Mouse (Mus musculus) mouse embryonic stem cell (cell line): ENCODE measurements around the gene Slc25a19.
"Not testable (repeated sequence)": the region's sequence is repeated elsewhere in the genome, so short reads cannot be mapped to it uniquely, and the experiment has no call there.

Source experiments
- in situ Hi-C, 2 experiments: fragments of 300-500 bp; cut with MboI; formaldehyde crosslinking; loops; 1 replicate in 1 of 2; 3 replicates in 1 of 2; pipeline ENCODE4 v1.14.3; 2019 to 2020; ENCODE audit warnings: low sequenced_read_pairs in 2 of 2, low pct_unique_long_range_greater_than_20kb in 1 of 2, mixed read lengths in 1 of 2; ENCODE audit not compliant: unreplicated experiment in 1 of 2

The Slc25a19 gene

GRCm38 (mm10) chr11:115627705-115628464 is at the start of gene Slc25a19:
Gene Slc25a19 (minus strand): TSS chr11:115628295.
- in situ Hi-C loops, result no loop called here

- in situ Hi-C loops, result no loop called here
Observed at GRCm38 (mm10) chr11:115677511-115677910, 49.4 kb upstream of the Slc25a19 start.

GRCm38 (mm10) chr11:115676738-115677137 is 48.6 kb upstream of the Slc25a19 start:
- in situ Hi-C loops, result no loop called here

DNA sequence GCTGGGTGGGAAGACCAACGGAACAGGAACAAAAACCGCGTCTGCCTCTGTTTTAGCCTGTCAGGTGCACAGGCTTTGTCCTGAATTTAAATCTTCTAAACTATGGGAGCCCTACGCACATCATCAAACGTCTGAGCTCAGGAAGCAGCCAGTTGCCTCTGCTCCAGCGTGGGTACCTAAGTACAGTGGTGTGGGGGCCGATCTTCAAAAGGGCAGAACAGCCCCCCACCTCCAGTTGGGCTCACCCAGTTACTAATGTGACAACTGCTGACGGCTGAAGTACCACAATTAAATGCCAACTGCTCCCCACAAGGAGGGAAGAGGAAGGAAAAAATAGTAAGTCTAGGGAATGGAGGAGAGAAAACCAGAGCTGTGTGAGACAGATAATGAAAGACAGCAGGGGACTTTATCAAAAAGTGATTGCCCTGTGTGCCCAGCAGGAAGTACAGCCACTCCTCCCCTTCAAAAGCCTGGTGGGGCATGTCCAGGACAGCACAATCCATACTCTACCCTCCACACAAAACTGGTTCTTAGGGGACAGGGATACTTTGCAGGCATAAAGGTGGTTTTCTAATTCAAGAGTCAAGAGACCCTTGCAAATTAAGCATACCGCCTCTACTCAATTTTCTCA is 46.3 kb upstream of the Slc25a19 start:
- in situ Hi-C loops, result no loop called here

- in situ Hi-C loops, result no loop called here
Observed at GRCm38 (mm10) chr11:115673471-115674234, 45.6 kb upstream of the Slc25a19 start.

DNA sequence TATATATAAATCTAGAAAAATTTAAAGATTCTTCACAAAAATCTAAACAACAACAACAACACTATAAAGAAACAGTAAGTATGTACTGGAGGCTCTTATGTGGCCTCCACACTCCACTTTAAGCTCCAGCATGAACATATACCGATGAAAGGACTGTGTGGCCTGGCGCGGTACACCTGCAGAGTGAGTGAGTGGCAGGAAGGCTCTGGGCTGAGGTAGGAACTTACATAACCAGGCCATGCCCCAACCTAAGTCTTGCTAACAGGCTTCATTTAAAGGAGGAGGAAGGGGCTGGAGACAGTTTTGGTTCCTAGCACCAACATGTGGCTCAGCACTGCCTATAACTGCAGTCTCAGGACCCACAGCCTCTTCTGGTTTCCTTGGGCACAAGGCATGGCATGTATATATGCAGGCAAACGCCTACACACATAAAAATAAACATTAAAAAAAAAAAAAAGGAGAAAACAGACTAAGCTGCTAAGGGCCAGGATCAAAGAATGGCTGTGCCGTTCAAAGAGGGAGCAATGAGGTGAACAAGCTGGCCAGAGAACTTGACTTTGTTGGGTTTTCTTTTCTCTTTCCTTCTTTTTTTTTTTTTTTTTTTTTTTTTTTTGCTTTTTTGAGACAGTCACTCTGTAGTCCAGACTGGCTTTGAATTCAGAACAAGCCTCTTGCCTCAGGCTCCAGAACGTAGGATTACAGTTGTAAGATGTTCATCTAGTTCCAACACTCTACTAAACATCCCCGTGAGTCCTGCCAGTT is 44.3 kb upstream of the Slc25a19 start:
- in situ Hi-C loops, result no loop called here

DNA sequence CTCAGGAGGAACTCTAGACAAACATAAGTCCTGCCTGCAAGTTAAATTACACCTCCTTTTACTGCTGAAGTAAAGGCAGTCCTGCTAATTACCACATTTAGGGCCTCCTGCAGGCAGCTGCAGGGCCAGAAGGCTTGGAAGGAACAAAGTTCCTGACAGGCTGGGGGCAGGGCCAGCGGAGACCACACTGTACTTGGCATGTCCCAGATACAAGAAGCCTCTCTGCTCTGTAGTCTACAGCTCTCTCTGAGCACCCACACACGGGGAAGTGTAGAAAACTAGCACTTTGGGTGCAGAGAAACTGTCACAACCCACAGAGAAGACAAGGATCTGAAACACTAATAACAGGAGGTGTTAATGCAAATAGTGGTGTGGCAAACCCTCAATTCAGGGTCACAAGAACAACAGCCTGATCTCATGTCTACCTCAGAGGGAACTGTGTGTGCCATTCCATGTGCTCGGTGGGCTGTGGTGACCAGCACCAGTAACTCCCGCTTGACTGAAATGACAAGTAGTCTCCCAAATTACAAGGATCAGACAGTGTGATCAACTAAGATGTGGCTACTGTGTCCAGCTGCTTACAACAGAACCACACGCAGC is 42.5 kb upstream of the Slc25a19 start:
- in situ Hi-C loops, result no loop called here

GRCm38 (mm10) chr11:115663676-115664335 is 35.7 kb upstream of the Slc25a19 start:
- in situ Hi-C loops, result no loop called here

DNA sequence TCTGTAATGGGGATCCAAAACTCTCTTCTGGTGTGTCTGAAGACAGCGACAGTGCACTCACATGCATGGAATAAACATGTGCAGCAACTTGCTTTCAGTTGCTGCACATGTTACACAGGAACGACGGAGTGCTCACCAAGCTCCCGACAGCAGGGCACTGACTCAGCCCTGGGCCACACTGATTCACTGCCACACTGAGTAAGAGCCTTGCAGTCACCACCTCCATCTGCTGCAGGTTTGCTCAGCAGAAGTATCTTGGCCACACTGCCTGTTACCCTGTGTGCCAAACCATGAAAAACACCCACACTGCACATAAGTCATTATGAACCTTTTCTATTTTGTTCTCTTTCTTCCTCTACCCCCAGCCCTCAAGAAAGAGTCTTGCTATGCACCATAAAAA is 32.3 kb upstream of the Slc25a19 start:
- in situ Hi-C loops, result no loop called here

DNA sequence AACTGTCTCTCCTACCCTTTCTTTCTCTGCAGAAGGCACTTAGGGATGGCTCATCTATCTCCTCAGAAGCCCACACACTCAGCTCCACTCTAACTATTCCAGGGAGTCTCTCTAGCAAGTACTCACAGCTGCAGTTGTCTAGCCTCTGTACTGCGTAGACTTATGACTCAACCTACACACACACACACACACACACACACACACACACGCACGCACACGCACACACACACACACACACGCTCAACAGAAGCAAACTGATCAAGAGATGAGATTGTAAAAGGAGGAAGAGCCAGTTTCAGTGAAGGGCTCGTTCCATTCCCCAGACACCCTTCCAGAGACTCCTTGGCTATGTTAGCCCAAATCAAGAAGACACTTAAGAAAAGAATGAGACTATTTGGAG is 30.4 kb upstream of the Slc25a19 start:
- in situ Hi-C loops, result no loop called here

- in situ Hi-C loops, result no loop called here
Observed at GRCm38 (mm10) chr11:115654128-115654527, 26.0 kb upstream of the Slc25a19 start.

GRCm38 (mm10) chr11:115653194-115653593 is 25.1 kb upstream of the Slc25a19 start:
- in situ Hi-C loops, result no loop called here

DNA sequence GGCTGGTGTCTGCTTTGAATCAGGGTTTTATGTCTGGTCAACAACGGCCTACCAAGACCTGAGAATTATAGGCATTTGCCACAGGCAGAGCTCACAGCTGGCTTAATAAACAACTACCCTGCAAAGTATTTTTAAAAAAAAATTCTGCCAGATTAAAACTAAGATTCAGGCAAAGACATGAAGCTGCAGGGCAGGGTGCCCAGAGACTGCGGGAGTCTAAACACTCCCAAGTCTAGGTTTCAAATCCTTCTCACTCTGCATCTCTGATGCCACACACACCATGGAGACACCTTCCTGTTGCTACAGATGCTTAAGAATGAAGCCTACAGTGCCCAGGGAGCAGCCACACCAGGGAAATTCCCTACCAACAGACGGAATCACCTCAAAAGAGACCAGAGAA is 23.6 kb upstream of the Slc25a19 start:
- in situ Hi-C loops, result no loop called here

- in situ Hi-C loops, result no loop called here
Observed at GRCm38 (mm10) chr11:115649706-115650105, 21.6 kb upstream of the Slc25a19 start.

GRCm38 (mm10) chr11:115647459-115647858 is 19.4 kb upstream of the Slc25a19 start:
- in situ Hi-C loops, result no loop called here

DNA sequence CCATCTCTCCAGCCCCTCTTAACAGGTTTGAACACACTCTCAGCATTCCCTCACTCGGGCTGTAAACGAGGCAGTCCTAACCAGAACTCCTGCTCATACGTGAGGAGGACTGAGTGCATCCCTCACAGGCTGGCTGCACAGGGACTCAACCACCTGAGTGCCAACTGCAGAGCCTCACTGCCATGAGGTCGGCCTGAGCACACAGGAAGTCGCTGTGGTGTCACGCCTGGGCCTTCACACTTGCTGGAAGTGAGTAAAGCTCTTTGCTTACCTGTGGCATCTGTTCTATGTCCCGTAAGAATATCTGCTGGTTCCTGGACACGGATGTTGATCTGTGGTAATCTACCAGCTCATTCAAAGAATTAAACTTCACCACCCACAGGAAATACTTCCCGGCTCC is 18.3 kb upstream of the Slc25a19 start:
- in situ Hi-C loops, result no loop called here

DNA sequence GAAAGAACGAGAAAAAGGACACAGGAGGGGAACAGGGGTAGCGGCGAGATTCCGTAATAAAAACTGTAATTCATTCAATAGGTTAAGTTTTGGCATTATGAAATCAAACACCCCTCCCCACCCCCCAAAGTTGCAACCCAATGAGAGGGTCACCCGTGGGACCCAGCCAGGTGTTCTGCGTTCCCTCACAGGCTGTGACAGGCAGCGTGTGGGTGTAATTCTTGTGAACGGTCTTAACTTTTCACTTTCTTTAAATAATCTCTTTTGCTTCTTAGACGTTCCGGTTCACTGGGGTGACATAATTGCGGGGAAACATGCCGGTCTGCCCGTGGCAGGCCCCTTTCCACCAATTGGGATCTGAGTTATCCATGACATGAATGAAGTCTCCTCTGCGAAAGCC is 17.4 kb upstream of the Slc25a19 start:
- in situ Hi-C loops, result not testable (repeated sequence)

- in situ Hi-C loops, result no loop called here
Observed at GRCm38 (mm10) chr11:115644308-115644707, 16.2 kb upstream of the Slc25a19 start.
